Mouse (Mus musculus) stomach, postnatal 0 days (tissue): ENCODE measurements around the gene Sned1.

Experiments
- CTCF ChIP-seq: IDR thresholded peaks from 2 replicates; pipeline ENCODE4 v1.5.1; 2016; ENCODE audit warnings: antibody characterized with exemption, low read depth, mild to moderate bottlenecking, moderate library complexity
- EP300 ChIP-seq: optimal IDR thresholded peaks from 2 replicates; pipeline ENCODE3; 2016; ENCODE audit warnings: antibody characterized with exemption

GRCm38 (mm10) chr1:93290956-93291355 lies 55.3 kb downstream of the Sned1 start:
- no peak for TF ChIP-seq CTCF
- no peak for TF ChIP-seq EP300
